Mouse (Mus musculus) midbrain, postnatal 0 days (tissue): ENCODE data around the gene Mapkapk2. TPM values are rescaled to one million over a fixed set of nuclear protein-coding genes. Genes with fewer than 3 reads are reported as not detected.

ENCODE experiments used
- ATAC-seq: fragments of 200-750 bp; cut with Nextera tagmentation; 2 replicates; pipeline ENCODE4 v1.8.0; 2017; ENCODE audit warnings: moderate number of reproducible peaks, mild to moderate bottlenecking, moderate TSS enrichment, moderate library complexity; ENCODE audit not compliant: low FRiP score
- DNase-seq: peaks from one replicate; pipeline ENCODE4 v3.0.0-alpha.2; 2015; ENCODE audit warnings: low spot score
- H3K27ac ChIP-seq: fragments of 300-500 bp; sonication (generic); 2 replicates; pipeline ENCODE4 v1.5.1; 2014; ENCODE audit warnings: low read depth, mild to moderate bottlenecking, low read length, mixed read lengths
- H3K27me3 ChIP-seq: fragments of 300-500 bp; sonication (generic); 2 replicates; pipeline ENCODE4 v1.6.1; 2014; ENCODE audit warnings: low read length, control low read depth, mixed read lengths; ENCODE audit not compliant: insufficient read depth
- H3K36me3 ChIP-seq: fragments of 300-500 bp; sonication (generic); 2 replicates; pipeline ENCODE4 v1.6.1; 2014; ENCODE audit warnings: low read length, control low read depth, mixed read lengths; ENCODE audit not compliant: insufficient read depth
- H3K4me1 ChIP-seq: fragments of 300-500 bp; sonication (generic); 2 replicates; pipeline ENCODE4 v1.6.1; 2014; ENCODE audit warnings: mild to moderate bottlenecking, control low read depth, antibody characterized with exemption, low read length, mixed read lengths; ENCODE audit not compliant: insufficient read depth
- H3K4me2 ChIP-seq: fragments of 300-500 bp; sonication (generic); 2 replicates; pipeline ENCODE4 v1.6.1; 2014; ENCODE audit warnings: low read depth, mild to moderate bottlenecking, low read length, mixed read lengths; ENCODE audit not compliant: poor library complexity, severe bottlenecking
- H3K4me3 ChIP-seq: fragments of 300-500 bp; sonication (generic); 2 replicates; pipeline ENCODE4 v1.5.1; 2014; ENCODE audit warnings: low read depth, mild to moderate bottlenecking, low read length, moderate library complexity
- H3K9ac ChIP-seq: fragments of 300-500 bp; sonication (generic); replicated peaks from 2 replicates; pipeline ENCODE4 v1.6.1; 2014; ENCODE audit warnings: mild to moderate bottlenecking, low read length, moderate library complexity, mixed read lengths; ENCODE audit not compliant: poor library complexity, severe bottlenecking
- H3K9me3 ChIP-seq: fragments of 300-500 bp; sonication (generic); 2 replicates; pipeline ENCODE4 v1.6.1; 2016; ENCODE audit warnings: low read length, control low read depth
- CTCF ChIP-seq: IDR thresholded peaks from 2 replicates; pipeline ENCODE4 v1.5.1; 2016; ENCODE audit warnings: antibody characterized with exemption, mild to moderate bottlenecking
- WGBS: fragments of 180-500 bp; shearing (Covaris S2); extraction: QIAGEN DNeasy Blood & Tissue Kit; methylation state at CpG from one replicate; pipeline ENCODE4 v1.1.7; 2014; 5-methylcytosine and 5-hydroxymethylcytosine counted together
- polyA plus RNA-seq: library from polyadenylated mRNA; unstranded; fragments of >200 nt; fragmentation: Nextera tagmentation; extraction: Ambion mirVana; gene quantifications from 2 replicates; pipeline ENCODE4 v1.2.1, GENCODE M21; 2015
- total RNA-seq: library from RNA; depleted of rRNA; stranded (reverse); fragments of >200 nt; gene quantifications from 2 replicates; pipeline ENCODE4 v1.2.3, GENCODE M21; 2014

Gene Mapkapk2
- total and polyA plus RNA-seq, 2 experiments from 2014 or later: 13.8 to 48.1 TPM

- Histone ChIP-seq H3K4me2 (no peak overlapping the region), H3K27ac (no peak overlapping the region), H3K4me1 (no peaks in the 10 kb centered on the region), H3K9me3 (no peaks in the 10 kb centered on the region), H3K4me3 (no peak overlapping the region), H3K27me3 (no peaks in the 10 kb centered on the region), H3K36me3 (no peaks in the 10 kb centered on the region), H3K9ac (no peak overlapping the region)
- peak; percentile 65 for DNase-seq
- ATAC-seq: peak; percentile 36; the same call in 1 of the 2 replicates
- no peak for TF ChIP-seq CTCF
- WGBS: 42% methylated on average over 13 of the region's 13 CpGs
Measured at GRCm38 (mm10) chr1:131116430-131117011, 18.9 kb upstream of the Mapkapk2 start.

- Histone ChIP-seq H3K27me3 (no peaks in the 10 kb centered on the region), H3K27ac (no peak overlapping the region), H3K4me1 (no peaks in the 10 kb centered on the region), H3K36me3 (no peaks in the 10 kb centered on the region), H3K9ac (no peak overlapping the region), H3K4me2 (no peak overlapping the region), H3K4me3 (no peak overlapping the region), H3K9me3 (no peaks in the 10 kb centered on the region)
- 16% methylated on average over 6 of the region's 6 CpGs for WGBS
- DNase-seq (peak; percentile 86), ATAC-seq (peak; percentile 22; the same call in 1 of the 2 replicates)
- TF ChIP-seq CTCF: peak; percentile 83
Measured at GRCm38 (mm10) chr1:131115932-131116331, 18.3 kb upstream of the Mapkapk2 start.

GRCm38 (mm10) chr1:131112576-131112975, 14.9 kb upstream of the Mapkapk2 start:
- Histone ChIP-seq H3K36me3 (no peaks in the 10 kb centered on the region), H3K27me3 (no peaks in the 10 kb centered on the region), H3K27ac (no peak overlapping the region), H3K4me3 (no peak overlapping the region), H3K4me1 (no peaks in the 10 kb centered on the region), H3K9me3 (no peaks in the 10 kb centered on the region), H3K4me2 (no peak overlapping the region), H3K9ac (no peak overlapping the region)
- TF ChIP-seq CTCF: peak; percentile 49
- no peak for ATAC-seq
- no peak for DNase-seq
- WGBS: 50% methylated on average over 6 of the region's 6 CpGs

- DNase-seq (no peak), ATAC-seq (no peak)
- TF ChIP-seq CTCF: no peak
- H3K9me3 ChIP-seq: no peaks in the 10 kb centered on the region
- no peaks in the 10 kb centered on the region for H3K4me1 ChIP-seq
- H3K4me2 ChIP-seq: no peak overlapping the region
- no peak overlapping the region for H3K27ac ChIP-seq
- no peak overlapping the region for H3K4me3 ChIP-seq
- no peaks in the 10 kb centered on the region for H3K36me3 ChIP-seq
- no peaks in the 10 kb centered on the region for H3K27me3 ChIP-seq
- 67% methylated on average over 12 of the region's 12 CpGs for WGBS
- H3K9ac ChIP-seq: no peak overlapping the region
Measured at GRCm38 (mm10) chr1:131110525-131111106, 13.0 kb upstream of the Mapkapk2 start.

- no peaks in the 10 kb centered on the region for H3K27me3 ChIP-seq
- no peaks in the 10 kb centered on the region for H3K4me1 ChIP-seq
- no peak for TF ChIP-seq CTCF
- no peak overlapping the region for H3K9ac ChIP-seq
- WGBS: 72% methylated on average over 10 of the region's 10 CpGs
- no peak overlapping the region for H3K4me3 ChIP-seq
- no peak for ATAC-seq
- H3K36me3 ChIP-seq: no peaks in the 10 kb centered on the region
- no peaks in the 10 kb centered on the region for H3K9me3 ChIP-seq
- H3K27ac ChIP-seq: no peak overlapping the region
- H3K4me2 ChIP-seq: no peak overlapping the region
- DNase-seq: no peak
Measured at GRCm38 (mm10) chr1:131107575-131108308, 10.1 kb upstream of the Mapkapk2 start.
